Mouse (Mus musculus): ENCODE measurements at regions not wholly inside any gene's neighbourhood (a gene's known extent, or its start where the extent isn't known, plus 50 kb on each side); places are given as distances from the start of the nearest gene placed in this dataset.

DNA sequence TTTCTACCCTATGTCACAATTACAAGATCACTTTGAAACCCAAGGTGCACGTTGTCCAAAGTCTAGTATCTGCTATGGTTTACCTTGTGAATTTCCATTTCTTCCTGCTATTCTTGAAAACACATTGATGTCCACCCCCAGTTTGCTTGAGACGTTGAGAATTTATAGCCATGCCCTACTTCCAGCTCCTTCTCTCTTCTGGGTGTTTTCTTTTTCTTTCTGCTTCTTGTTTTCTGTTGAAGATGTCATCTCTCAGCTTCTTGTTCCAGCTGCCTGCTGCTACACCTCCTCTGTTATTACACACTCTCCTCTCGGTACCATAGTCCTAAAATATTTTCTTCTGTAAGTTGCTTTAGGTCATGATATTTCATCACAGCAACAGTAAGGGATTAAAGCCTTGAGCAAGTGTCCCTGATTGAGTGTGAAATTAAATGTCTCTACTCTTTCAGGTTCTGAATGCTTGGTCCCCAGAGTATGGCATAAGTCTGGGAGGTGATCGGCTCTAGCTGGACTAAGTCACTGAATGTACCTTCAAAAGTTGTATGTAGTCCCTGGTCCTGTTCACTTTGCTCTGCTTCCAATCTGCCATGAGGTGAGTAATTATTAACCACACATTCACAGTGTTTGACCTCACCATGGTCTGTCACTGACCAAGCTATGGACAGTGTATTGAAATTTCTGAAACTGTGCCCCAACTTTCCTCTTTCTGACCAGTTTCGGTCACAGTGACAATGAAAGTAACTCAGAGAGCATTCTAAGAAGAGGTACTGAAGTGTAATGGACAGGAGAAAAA is 718.1 kb downstream of the Epm2a start:
- WGBS = 79% methylated on average over 5 of the region's 5 CpGs
- ATAC-seq (ENCODE audit: low FRiP score, low TSS enrichment) = no peak

DNA sequence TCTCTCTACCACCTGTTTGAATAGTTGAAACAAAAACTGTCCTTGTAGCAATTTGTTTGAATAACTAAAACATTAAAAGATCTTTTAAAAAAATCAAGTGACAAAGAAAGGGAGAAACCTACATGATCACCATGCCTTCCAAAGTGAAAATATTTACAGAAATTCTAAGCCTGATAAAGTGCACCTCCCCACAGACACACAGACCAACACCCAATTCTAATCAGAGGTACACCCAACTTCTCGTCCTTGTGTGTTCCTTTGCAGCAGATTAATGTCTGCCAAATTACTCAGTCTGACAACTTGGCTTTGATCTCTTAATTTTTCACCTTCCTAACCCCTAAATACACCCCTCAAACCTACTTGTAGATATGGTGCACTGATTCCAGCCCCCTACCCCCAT is 719.1 kb downstream of the Epm2a start:
- H3K27ac ChIP-seq (replicated peaks) = no peak overlapping the region
- H3K27me3 ChIP-seq (ENCODE audit: control insufficient read depth, insufficient read depth, low read length) = no peaks in the 10 kb centered on the region
- DNase-seq (ENCODE audit: low spot score) (no peak), ATAC-seq (ENCODE audit: low FRiP score, low TSS enrichment) (no peak)
- no peak overlapping the region for H3K9ac ChIP-seq (ENCODE audit: low read length)
- H3K36me3 ChIP-seq (ENCODE audit: control insufficient read depth, insufficient read depth, low read length) = no peaks in the 10 kb centered on the region
- TF ChIP-seq EP300 (optimal IDR thresholded peaks at IDR 0.05) (no peak), CTCF (IDR thresholded peaks at IDR 0.05; ENCODE audit: low read depth) (no peak)
- H3K4me1 ChIP-seq (replicated peaks; ENCODE audit: control insufficient read depth, insufficient read depth) = no peaks in the 10 kb centered on the region
- WGBS = 22% methylated on average over 1 of the region's 1 CpGs
- no peak overlapping the region for H3K4me3 ChIP-seq (ENCODE audit: low read depth, low read length)
- H3K4me2 ChIP-seq (replicated peaks; ENCODE audit: low read depth) = no peak overlapping the region
- H3K9me3 ChIP-seq (ENCODE audit: control insufficient read depth, low read length) = no peaks in the 10 kb centered on the region

More for the DNA sequence above, 718.1 kb downstream of the Epm2a start:
- H3K4me1 ChIP-seq (replicated peaks; ENCODE audit: control insufficient read depth, insufficient read depth) = no peaks in the 10 kb centered on the region
- no peaks in the 10 kb centered on the region for H3K36me3 ChIP-seq (ENCODE audit: control insufficient read depth, insufficient read depth, low read length)
- H3K4me3 ChIP-seq (ENCODE audit: low read depth, low read length) = no peak overlapping the region
- no peak for DNase-seq (ENCODE audit: low spot score)
- H3K9me3 ChIP-seq (ENCODE audit: control insufficient read depth, low read length) = no peaks in the 10 kb centered on the region
- H3K27ac ChIP-seq (replicated peaks) = no peak overlapping the region
- H3K9ac ChIP-seq (ENCODE audit: low read length) = no peak overlapping the region
- H3K27me3 ChIP-seq (ENCODE audit: control insufficient read depth, insufficient read depth, low read length) = no peaks in the 10 kb centered on the region
- H3K4me2 ChIP-seq (replicated peaks; ENCODE audit: low read depth) = no peak overlapping the region
- no peak for TF ChIP-seq EP300 (optimal IDR thresholded peaks at IDR 0.05)
- no peak for TF ChIP-seq CTCF (IDR thresholded peaks at IDR 0.05; ENCODE audit: low read depth)

DNA sequence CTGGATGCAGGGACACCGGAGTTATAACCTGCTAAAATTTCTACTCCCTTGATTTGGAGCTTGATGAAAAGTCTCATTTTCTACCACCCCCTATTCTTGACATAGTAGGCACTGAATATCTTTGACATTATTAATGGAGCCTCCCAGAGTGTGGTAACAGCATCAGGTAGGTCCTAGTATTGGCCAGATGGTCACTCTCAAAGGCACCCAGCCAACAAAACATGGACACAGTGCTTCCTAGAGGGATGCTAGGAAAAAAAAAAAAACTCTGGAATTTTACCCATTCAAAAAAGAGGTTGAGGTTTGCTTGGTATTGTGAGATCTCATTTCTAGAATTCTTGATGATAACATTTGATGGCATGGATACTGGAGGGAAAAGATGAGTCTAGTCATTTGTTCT is 740.8 kb downstream of the Epm2a start:
- WGBS = 81% methylated on average over 1 of the region's 1 CpGs
- Histone ChIP-seq H3K36me3 (ENCODE audit: control insufficient read depth, insufficient read depth, low read length) (no peaks in the 10 kb centered on the region), H3K9ac (ENCODE audit: low read length) (no peak overlapping the region), H3K27me3 (ENCODE audit: control insufficient read depth, insufficient read depth, low read length) (no peaks in the 10 kb centered on the region), H3K4me3 (ENCODE audit: low read depth, low read length) (no peak overlapping the region), H3K9me3 (ENCODE audit: control insufficient read depth, low read length) (no peaks in the 10 kb centered on the region), H3K4me2 (replicated peaks; ENCODE audit: low read depth) (no peak overlapping the region), H3K4me1 (replicated peaks; ENCODE audit: control insufficient read depth, insufficient read depth) (no peaks in the 10 kb centered on the region), H3K27ac (replicated peaks) (no peak overlapping the region)
- no peak for DNase-seq (ENCODE audit: low spot score)
- no peak for ATAC-seq (ENCODE audit: low FRiP score, low TSS enrichment)
- TF ChIP-seq EP300 (optimal IDR thresholded peaks at IDR 0.05) = no peak
- no peak for TF ChIP-seq CTCF (IDR thresholded peaks at IDR 0.05; ENCODE audit: low read depth)

DNA sequence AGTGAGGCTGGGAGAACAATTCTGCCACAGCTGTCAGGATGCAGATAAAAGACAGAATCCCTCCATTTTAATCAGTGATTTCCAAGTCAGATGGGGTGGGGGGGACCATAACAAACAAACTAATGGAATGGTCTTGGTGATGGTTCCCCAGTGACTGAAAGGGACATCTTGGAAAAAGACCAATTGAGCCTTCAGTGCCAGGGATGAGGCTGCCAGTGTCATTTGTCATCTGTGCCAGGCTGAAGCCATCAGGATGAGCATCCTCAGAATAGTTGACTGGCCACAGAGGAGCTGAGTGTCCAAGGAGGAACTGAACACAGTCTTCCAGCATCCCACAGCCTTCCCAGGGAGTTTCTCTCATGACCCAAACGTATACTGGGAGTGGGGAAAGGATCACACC is 749.3 kb downstream of the Epm2a start:
- DNase-seq (ENCODE audit: low spot score) (no peak), ATAC-seq (ENCODE audit: low FRiP score, low TSS enrichment) (no peak)
- no peak for TF ChIP-seq EP300 (optimal IDR thresholded peaks at IDR 0.05)
- no peak for TF ChIP-seq CTCF (IDR thresholded peaks at IDR 0.05; ENCODE audit: low read depth)
- Histone ChIP-seq H3K27ac (replicated peaks) (no peak overlapping the region), H3K9ac (ENCODE audit: low read length) (no peak overlapping the region), H3K4me1 (replicated peaks; ENCODE audit: control insufficient read depth, insufficient read depth) (no peaks in the 10 kb centered on the region), H3K4me3 (ENCODE audit: low read depth, low read length) (no peak overlapping the region), H3K4me2 (replicated peaks; ENCODE audit: low read depth) (no peak overlapping the region), H3K36me3 (ENCODE audit: control insufficient read depth, insufficient read depth, low read length) (no peaks in the 10 kb centered on the region), H3K27me3 (ENCODE audit: control insufficient read depth, insufficient read depth, low read length) (no peaks in the 10 kb centered on the region), H3K9me3 (ENCODE audit: control insufficient read depth, low read length) (no peaks in the 10 kb centered on the region)
- 59% methylated on average over 1 of the region's 1 CpGs for WGBS

DNA sequence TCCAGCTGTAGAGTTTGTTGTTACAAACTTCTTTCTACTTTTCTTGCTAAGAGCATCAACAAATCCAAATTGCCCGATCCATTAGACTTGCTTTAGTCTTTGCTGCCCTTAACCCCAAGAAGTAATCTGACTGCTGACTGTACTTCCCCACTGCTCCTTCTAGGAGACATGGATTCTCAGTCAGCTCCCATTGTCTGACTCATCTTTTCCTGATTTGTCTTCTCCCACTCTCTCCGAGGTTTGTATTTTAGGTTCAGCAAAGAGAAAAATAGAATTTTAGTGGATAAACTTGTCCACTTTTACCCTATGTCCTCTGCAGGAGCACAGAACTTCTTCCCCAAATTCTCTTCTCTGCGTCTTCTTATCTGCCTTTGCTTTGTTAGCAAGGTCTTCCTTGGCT is 753.5 kb downstream of the Epm2a start:
- H3K9ac ChIP-seq (ENCODE audit: low read length) = no peak overlapping the region

DNA sequence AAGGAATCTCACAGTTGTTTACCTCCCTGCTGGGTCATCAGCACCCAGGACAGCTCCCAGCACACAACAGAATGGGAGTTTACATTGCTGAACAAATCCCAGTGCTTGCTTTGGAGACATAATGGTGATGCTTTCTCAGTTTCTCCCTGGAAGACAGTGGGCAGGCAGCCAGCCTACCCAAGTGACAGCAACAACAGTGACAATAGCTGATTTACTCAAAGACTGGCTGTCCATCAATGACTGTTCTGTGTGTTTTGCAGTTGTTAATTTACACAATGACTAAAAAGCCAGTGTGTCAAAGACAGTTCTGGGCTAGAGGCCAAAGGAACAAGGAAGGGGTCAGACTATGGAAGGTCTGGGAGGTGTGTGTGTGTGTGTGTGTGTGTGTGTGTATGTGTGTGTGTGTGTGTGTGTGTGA is 762.2 kb downstream of the Utrn start:
- H3K27ac ChIP-seq (replicated peaks) = no peak overlapping the region
- no peak overlapping the region for H3K9ac ChIP-seq (ENCODE audit: low read length)
- peak; percentile 24 for DNase-seq (ENCODE audit: low spot score)
- ATAC-seq (ENCODE audit: low FRiP score, low TSS enrichment) = no peak
- TF ChIP-seq EP300 (optimal IDR thresholded peaks at IDR 0.05) (no peak), CTCF (IDR thresholded peaks at IDR 0.05; ENCODE audit: low read depth) (no peak)
- H3K36me3 ChIP-seq (ENCODE audit: control insufficient read depth, insufficient read depth, low read length) = no peaks in the 10 kb centered on the region
- no peaks in the 10 kb centered on the region for H3K27me3 ChIP-seq (ENCODE audit: control insufficient read depth, insufficient read depth, low read length)
- no peaks in the 10 kb centered on the region for H3K9me3 ChIP-seq (ENCODE audit: control insufficient read depth, low read length)
- H3K4me2 ChIP-seq (replicated peaks; ENCODE audit: low read depth) = no peak overlapping the region
- no peak overlapping the region for H3K4me3 ChIP-seq (ENCODE audit: low read depth, low read length)
- H3K4me1 ChIP-seq (replicated peaks; ENCODE audit: control insufficient read depth, insufficient read depth) = no peaks in the 10 kb centered on the region

More for the DNA sequence above, 753.5 kb downstream of the Epm2a start:
- H3K4me2 ChIP-seq (replicated peaks; ENCODE audit: low read depth) = no peak overlapping the region
- H3K9me3 ChIP-seq (ENCODE audit: control insufficient read depth, low read length) = no peaks in the 10 kb centered on the region
- no peak for TF ChIP-seq CTCF (IDR thresholded peaks at IDR 0.05; ENCODE audit: low read depth)
- no peak for TF ChIP-seq EP300 (optimal IDR thresholded peaks at IDR 0.05)
- no peaks in the 10 kb centered on the region for H3K36me3 ChIP-seq (ENCODE audit: control insufficient read depth, insufficient read depth, low read length)
- no peaks in the 10 kb centered on the region for H3K4me1 ChIP-seq (replicated peaks; ENCODE audit: control insufficient read depth, insufficient read depth)
- WGBS = 78% methylated on average over 3 of the region's 3 CpGs
- no peaks in the 10 kb centered on the region for H3K27me3 ChIP-seq (ENCODE audit: control insufficient read depth, insufficient read depth, low read length)
- ATAC-seq (ENCODE audit: low FRiP score, low TSS enrichment) (no peak), DNase-seq (ENCODE audit: low spot score) (no peak)
- H3K4me3 ChIP-seq (ENCODE audit: low read depth, low read length) = no peak overlapping the region
- H3K27ac ChIP-seq (replicated peaks) = no peak overlapping the region

All from stomach, postnatal 0 days (tissue).